Mouse (Mus musculus) midbrain, embryonic 11.5 days (tissue): ENCODE measurements around the gene Sf1. TPM values are rescaled to one million over a fixed set of nuclear protein-coding genes. Genes with fewer than 3 reads are reported as not detected.

Experiments
- ATAC-seq: fragments of 200-750 bp; cut with Nextera tagmentation; 2 replicates; pipeline ENCODE4 v1.8.0; 2017; ENCODE audit warnings: moderate TSS enrichment, moderate library complexity; ENCODE audit not compliant: low FRiP score
- DNase-seq: peaks from one replicate; pipeline ENCODE4 v3.0.0; 2015; ENCODE audit warnings: low spot score; ENCODE audit errors: missing footprints
- H3K27ac ChIP-seq: fragments of 300-500 bp; sonication (generic); 2 replicates; pipeline ENCODE4 v1.5.1; 2014; ENCODE audit warnings: low read depth, low read length
- H3K27me3 ChIP-seq: fragments of 300-500 bp; sonication (generic); 2 replicates; pipeline ENCODE4 v1.6.1; 2014; ENCODE audit warnings: mild to moderate bottlenecking, low read length, moderate library complexity, mixed read lengths; ENCODE audit not compliant: control insufficient read depth, insufficient read depth
- H3K36me3 ChIP-seq: fragments of 300-500 bp; sonication (generic); 2 replicates; pipeline ENCODE4 v1.6.1; 2014; ENCODE audit warnings: mild to moderate bottlenecking, low read length, moderate library complexity, mixed read lengths; ENCODE audit not compliant: control insufficient read depth, insufficient read depth
- H3K4me1 ChIP-seq: fragments of 300-500 bp; sonication (generic); 2 replicates; pipeline ENCODE4 v1.6.1; 2014; ENCODE audit warnings: low read length; ENCODE audit not compliant: control insufficient read depth, insufficient read depth
- H3K4me2 ChIP-seq: fragments of 300-500 bp; sonication (generic); 2 replicates; pipeline ENCODE4 v1.6.1; 2014; ENCODE audit warnings: mild to moderate bottlenecking, moderate library complexity
- H3K4me3 ChIP-seq: fragments of 300-500 bp; sonication (generic); 2 replicates; pipeline ENCODE4 v1.5.1; 2014; ENCODE audit warnings: low read depth, low read length
- H3K9ac ChIP-seq: fragments of 300-500 bp; sonication (generic); 2 replicates; pipeline ENCODE4 v1.6.1; 2014; ENCODE audit warnings: low read length
- H3K9me3 ChIP-seq: fragments of 300-500 bp; sonication (generic); 2 replicates; pipeline ENCODE4 v1.6.1; 2016; ENCODE audit warnings: low read length; ENCODE audit not compliant: control insufficient read depth
- WGBS: fragments of 180-500 bp; shearing (Covaris S2); extraction: QIAGEN DNeasy Blood & Tissue Kit; methylation state at CpG from one replicate; pipeline ENCODE4 v1.1.7; 2014; 5-methylcytosine and 5-hydroxymethylcytosine counted together
- polyA plus RNA-seq: library from polyadenylated mRNA; unstranded; fragments of >200 nt; fragmentation: Nextera tagmentation; extraction: Ambion mirVana; gene quantifications from 2 replicates; pipeline ENCODE4 v1.2.1, GENCODE M21; 2014

Gene Sf1
- polyA plus RNA-seq, 1 experiment from 2014 or later, result 215 TPM

GRCm38 (mm10) chr19:6339890-6340504 lies 23.5 kb upstream of the Sf1 start:
- Histone ChIP-seq H3K36me3 (peaks cover 12% of the 10 kb centered on the region), H3K4me2 (no peak overlapping the region), H3K27ac (no peak overlapping the region), H3K9me3 (no peaks in the 10 kb centered on the region), H3K27me3 (no peaks in the 10 kb centered on the region), H3K9ac (no peak overlapping the region), H3K4me1 (peaks cover 14% of the 10 kb centered on the region), H3K4me3 (no peak overlapping the region)
- peak; percentile 81 for DNase-seq
- 62% methylated on average over 15 of the region's 15 CpGs for WGBS
- no peak for ATAC-seq

GRCm38 (mm10) chr19:6340524-6341452 lies 22.7 kb upstream of the Sf1 start, which contains the start of gene Map4k2:
Gene Map4k2 (plus strand): TSS chr19:6341135.
- Histone ChIP-seq H3K4me3 (peak within 1 kb of the TSS; percentile 49), H3K9me3 (no peaks in the 10 kb centered on the region), H3K4me2 (peak within 1 kb of the TSS; percentile 78), H3K9ac (peak within 1 kb of the TSS; percentile 64), H3K27me3 (no peaks in the 10 kb centered on the region), H3K36me3 (peaks cover 12% of the 10 kb centered on the region), H3K4me1 (peaks cover 13% of the 10 kb centered on the region), H3K27ac (no peak within 1 kb of the TSS)
- ATAC-seq (peak; percentile 79), DNase-seq (peak; percentile 97)
- 7% methylated on average over 71 of the region's 72 CpGs for WGBS

- DNase-seq, result peak; percentile 88
- Histone ChIP-seq H3K27ac (no peak overlapping the region), H3K36me3 (peaks cover 12% of the 10 kb centered on the region), H3K9me3 (no peaks in the 10 kb centered on the region), H3K4me3 (peak overlapping the region; percentile 49), H3K4me1 (peaks cover 5% of the 10 kb centered on the region), H3K9ac (peak overlapping the region; percentile 64), H3K27me3 (no peaks in the 10 kb centered on the region), H3K4me2 (peak overlapping the region; percentile 78)
- no peak; the same call in 1 of the 2 replicates for ATAC-seq
- WGBS, result 11% methylated on average over 23 of the region's 23 CpGs
Measured at GRCm38 (mm10) chr19:6341453-6342077, 21.9 kb upstream of the Sf1 start.

GRCm38 (mm10) chr19:6342276-6342933 lies 21.1 kb upstream of the Sf1 start:
- 79% methylated on average over 5 of the region's 5 CpGs for WGBS
- H3K36me3 ChIP-seq, result peaks cover 12% of the 10 kb centered on the region
- no peaks in the 10 kb centered on the region for H3K27me3 ChIP-seq
- no peak overlapping the region for H3K27ac ChIP-seq
- H3K9ac ChIP-seq, result no peak overlapping the region
- H3K4me1 ChIP-seq, result peaks cover 3% of the 10 kb centered on the region; the same call in 1 of the 2 replicates
- no peaks in the 10 kb centered on the region for H3K9me3 ChIP-seq
- peak; percentile 77 for DNase-seq
- no peak overlapping the region for H3K4me2 ChIP-seq
- no peak for ATAC-seq
- H3K4me3 ChIP-seq, result no peak overlapping the region

- no peaks in the 10 kb centered on the region for H3K9me3 ChIP-seq
Measured at GRCm38 (mm10) chr19:6343066-6343925, 20.2 kb upstream of the Sf1 start.

GRCm38 (mm10) chr19:6343996-6344395 lies 19.5 kb upstream of the Sf1 start:
- Histone ChIP-seq H3K4me3 (no peak overlapping the region), H3K27me3 (no peaks in the 10 kb centered on the region), H3K9ac (no peak overlapping the region), H3K36me3 (peaks cover 5% of the 10 kb centered on the region; the same call in 1 of the 2 replicates), H3K4me2 (no peak overlapping the region), H3K9me3 (no peaks in the 10 kb centered on the region), H3K27ac (no peak overlapping the region), H3K4me1 (peaks cover 3% of the 10 kb centered on the region; the same call in 1 of the 2 replicates)
- WGBS, result 89% methylated on average over 5 of the region's 5 CpGs
- DNase-seq (no peak), ATAC-seq (no peak)

More at GRCm38 (mm10) chr19:6343066-6343925, 20.2 kb upstream of the Sf1 start:
- no peak overlapping the region for H3K4me2 ChIP-seq
- H3K4me3 ChIP-seq, result no peak overlapping the region
- peaks cover 3% of the 10 kb centered on the region; the same call in 1 of the 2 replicates for H3K4me1 ChIP-seq
- 85% methylated on average over 19 of the region's 19 CpGs for WGBS
- peak; percentile 44 for DNase-seq
- no peak overlapping the region for H3K9ac ChIP-seq
- no peak overlapping the region for H3K27ac ChIP-seq
- H3K36me3 ChIP-seq, result peaks cover 7% of the 10 kb centered on the region
- H3K27me3 ChIP-seq, result no peaks in the 10 kb centered on the region
- no peak for ATAC-seq

- Histone ChIP-seq H3K9ac (no peak overlapping the region), H3K4me2 (no peak overlapping the region), H3K4me1 (peaks cover 5% of the 10 kb centered on the region; the same call in 1 of the 2 replicates), H3K27me3 (no peaks in the 10 kb centered on the region), H3K4me3 (no peak overlapping the region), H3K36me3 (no peaks in the 10 kb centered on the region), H3K9me3 (no peaks in the 10 kb centered on the region), H3K27ac (no peak overlapping the region)
- 90% methylated on average over 5 of the region's 5 CpGs for WGBS
- ATAC-seq (no peak), DNase-seq (no peak)
Measured at GRCm38 (mm10) chr19:6346023-6346422, 17.5 kb upstream of the Sf1 start.

- H3K9me3 ChIP-seq, result no peaks in the 10 kb centered on the region
- H3K4me2 ChIP-seq, result no peak overlapping the region
- DNase-seq (no peak), ATAC-seq (no peak)
- no peaks in the 10 kb centered on the region for H3K27me3 ChIP-seq
- no peaks in the 10 kb centered on the region for H3K36me3 ChIP-seq
- WGBS, result 89% methylated on average over 10 of the region's 10 CpGs
- H3K9ac ChIP-seq, result no peak overlapping the region
- H3K27ac ChIP-seq, result no peak overlapping the region
- no peak overlapping the region for H3K4me3 ChIP-seq
- peaks cover 2% of the 10 kb centered on the region; the same call in 1 of the 2 replicates for H3K4me1 ChIP-seq
Measured at GRCm38 (mm10) chr19:6346661-6347060, 16.8 kb upstream of the Sf1 start.
